Mouse (Mus musculus): Measurements from ENCODE around the gene AC134908.4. TPM values are rescaled to one million over a fixed set of nuclear protein-coding genes. Genes with fewer than 3 reads are reported as not detected.

The AC134908.4 gene
- total RNA-seq (2023) = not detected in 2 replicates

GRCm38 (mm10) chr17:25795609-25796092 is at the start of gene AC134908.4:
Gene AC134908.4, minus strand, starts transcription at chr17:25795659.

GRCm38 (mm10) chr17:25844396-25844901 is 49.0 kb upstream of the AC134908.4 start, which contains the start of gene Rhot2:
Gene Rhot2, minus strand, starts transcription at chr17:25844851.

GRCm38 (mm10) chr17:25841117-25841880 is 45.8 kb upstream of the AC134908.4 start, which contains the start of gene Gm20683:
Gene Gm20683, minus strand, starts transcription at chr17:25841763.

GRCm38 (mm10) chr17:25837076-25837410 is 41.6 kb upstream of the AC134908.4 start, which contains the start of gene Rhbdl1:
Gene Rhbdl1, minus strand, starts transcription at chr17:25837295.

GRCm38 (mm10) chr17:25833291-25833663 is 37.8 kb upstream of the AC134908.4 start, which contains the start of gene Stub1:
Gene Stub1, minus strand, starts transcription at chr17:25833404.

GRCm38 (mm10) chr17:25828712-25829557 is 33.5 kb upstream of the AC134908.4 start, which contains the start of gene Jmjd8:
Gene Jmjd8, plus strand, starts transcription at chr17:25828867.

GRCm38 (mm10) chr17:25823452-25823851 is 28.0 kb upstream of the AC134908.4 start, which contains the start of gene Wdr24:
Gene Wdr24, plus strand, starts transcription at chr17:25823627.

GRCm38 (mm10) chr17:25808789-25809605 is 13.5 kb upstream of the AC134908.4 start, which contains the start of gene Fbxl16:
Gene Fbxl16, plus strand, starts transcription at chr17:25809085.

GRCm38 (mm10) chr17:25796951-25797369 is 1.5 kb upstream of the AC134908.4 start, which contains the start of gene Metrn:
Gene Metrn, minus strand, starts transcription at chr17:25797136.

GRCm38 (mm10) chr17:25792615-25793014 is 2.8 kb downstream of the AC134908.4 start, which contains the start of gene Fam173a:
Gene Fam173a, minus strand, starts transcription at chr17:25792901.

GRCm38 (mm10) chr17:25786280-25786679 is 9.2 kb downstream of the AC134908.4 start, which contains the start of gene Ccdc78:
Gene Ccdc78, plus strand, starts transcription at chr17:25786580.

GRCm38 (mm10) chr17:25785281-25785745 is 10.1 kb downstream of the AC134908.4 start, which contains the start of gene Haghl:
Gene Haghl, minus strand, starts transcription at chr17:25785673.

GRCm38 (mm10) chr17:25773549-25774120 is 21.8 kb downstream of the AC134908.4 start, which contains the start of gene Narfl:
Gene Narfl, plus strand, starts transcription at chr17:25773776.

GRCm38 (mm10) chr17:25754241-25754640 is 41.2 kb downstream of the AC134908.4 start, which contains the start of gene Msln:
Gene Msln, minus strand, starts transcription at chr17:25754378.

Other genes with a start within 250 kb of the AC134908.4 start
- not detected in 2 replicates for gene Sox8, start 225.0 kb downstream of the AC134908.4 start, total RNA-seq (2023)
- 8.7 and 10.5 TPM in 2 replicates for gene Lmf1, start 216.6 kb downstream of the AC134908.4 start, total RNA-seq (2023)
- gene Gng13, start 78.5 kb downstream of the AC134908.4 start, total RNA-seq (2023) = not detected in 2 replicates
- gene Chtf18, start 68.2 kb downstream of the AC134908.4 start, total RNA-seq (2023) = 9.7 and 18.7 TPM in 2 replicates
- gene Rpusd1, start 68.0 kb downstream of the AC134908.4 start, total RNA-seq (2023) = 4.5 TPM in 2 replicates
- not detected in 2 replicates for gene Mslnl, start 59.6 kb downstream of the AC134908.4 start, total RNA-seq (2023)
- 0.88 TPM in 1 of 2 replicates, not detected in the other for gene Msln, start 41.3 kb downstream of the AC134908.4 start, total RNA-seq (2023)
- gene Narfl, start 21.9 kb downstream of the AC134908.4 start, total RNA-seq (2023) = 24.6 and 35.5 TPM in 2 replicates
- gene Haghl, start 10.0 kb downstream of the AC134908.4 start, total RNA-seq (2023) = 10.2 and 14.6 TPM in 2 replicates
- 0.22 TPM in 1 of 2 replicates, not detected in the other for gene Ccdc78, start 9.1 kb downstream of the AC134908.4 start, total RNA-seq (2023)
- 25.4 and 34.7 TPM in 2 replicates for gene Fam173a, start 2.8 kb downstream of the AC134908.4 start, total RNA-seq (2023)
- gene Metrn, start 1.5 kb upstream of the AC134908.4 start, total RNA-seq (2023) = 10.9 and 16.2 TPM in 2 replicates
- 0.11 TPM in 1 of 2 replicates, not detected in the other for gene Fbxl16, start 13.4 kb upstream of the AC134908.4 start, total RNA-seq (2023)
- 13.3 and 17.6 TPM in 2 replicates for gene Wdr24, start 28.0 kb upstream of the AC134908.4 start, total RNA-seq (2023)
- gene Jmjd8, start 33.2 kb upstream of the AC134908.4 start, total RNA-seq (2023) = 7.7 and 8.2 TPM in 2 replicates
- gene Stub1, start 37.7 kb upstream of the AC134908.4 start, total RNA-seq (2023) = 35.4 and 46.5 TPM in 2 replicates
- 0.64 and 1.3 TPM in 2 replicates for gene Rhbdl1, start 41.6 kb upstream of the AC134908.4 start, total RNA-seq (2023)
- 1.7 and 2.8 TPM in 2 replicates for gene Gm20683, start 46.1 kb upstream of the AC134908.4 start, total RNA-seq (2023)
- gene Rhot2, start 49.2 kb upstream of the AC134908.4 start, total RNA-seq (2023) = 26.5 and 33.7 TPM in 2 replicates
- gene Wdr90, start 65.8 kb upstream of the AC134908.4 start, total RNA-seq (2023) = 21.9 and 25.5 TPM in 2 replicates
- gene Mcrip2, start 73.1 kb upstream of the AC134908.4 start, total RNA-seq (2023) = 1.4 and 3.2 TPM in 2 replicates
- 6.4 and 6.5 TPM in 2 replicates for gene Mettl26, start 79.4 kb upstream of the AC134908.4 start, total RNA-seq (2023)
- 2.1 and 4.1 TPM in 2 replicates for gene Wfikkn1, start 85.2 kb upstream of the AC134908.4 start, total RNA-seq (2023)
- 13.0 and 17.4 TPM in 2 replicates for gene Rab40c, start 124.1 kb upstream of the AC134908.4 start, total RNA-seq (2023)
- 34.9 and 36.2 TPM in 2 replicates for gene Pigq, start 149.3 kb upstream of the AC134908.4 start, total RNA-seq (2023)
- not detected in 2 replicates for gene Nhlrc4, start 149.3 kb upstream of the AC134908.4 start, total RNA-seq (2023)
- not detected in 2 replicates for gene A930017K11Rik, start 156.9 kb upstream of the AC134908.4 start, total RNA-seq (2023)
- gene Capn15, start 190.1 kb upstream of the AC134908.4 start, total RNA-seq (2023) = 12.0 and 19.3 TPM in 2 replicates

Measured in neutrophil, adult 65 days (primary cell).